Mouse (Mus musculus): ENCODE measurements at regions not wholly inside any gene's neighbourhood (a gene's known extent, or its start where the extent isn't known, plus 50 kb on each side); places are given as distances from the start of the nearest gene placed in this dataset.
A peak's percentile ranks its signal among the peaks of the same experiment; 100 is the strongest.

GRCm38 (mm10) chr7:52317121-52317520 is 301.6 kb upstream of the 1700015G11Rik start:
- DNase-seq (ENCODE audit: low read depth, low spot score), result peak; percentile 1

- DNase-seq (ENCODE audit: low read depth, low spot score), result no peak
These were observed 262.7 kb upstream of the 1700015G11Rik start for GRCm38 (mm10) chr7:52278262-52278661.

DNA sequence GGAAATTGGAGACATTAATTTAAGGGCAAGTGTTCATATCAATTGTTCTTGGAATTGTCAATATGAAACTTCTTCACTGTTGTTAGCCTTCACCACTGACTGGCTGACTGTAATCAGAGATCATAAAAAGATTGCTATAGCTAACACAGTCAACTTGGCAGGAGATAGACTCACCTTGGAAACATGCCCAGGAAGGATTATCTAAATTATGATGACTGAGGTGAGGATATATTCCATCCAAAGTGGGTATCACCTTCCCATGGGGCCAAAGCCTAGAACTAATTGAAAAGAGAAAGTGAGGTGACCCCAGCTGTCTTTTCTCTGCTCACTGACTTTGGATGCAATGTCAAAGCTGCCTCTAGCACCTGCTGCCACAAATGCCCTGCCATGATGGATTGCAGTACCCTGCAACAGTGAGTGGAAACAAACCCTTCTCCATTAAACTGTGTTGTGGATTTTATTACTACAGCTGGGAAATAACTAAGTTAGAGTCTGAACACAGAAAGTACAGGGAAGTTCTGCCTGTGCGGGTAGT is 240.9 kb upstream of the 1700015G11Rik start:
- no peak for DNase-seq (ENCODE audit: low read depth, low spot score)

GRCm38 (mm10) chr7:52252499-52253233 is 237.1 kb upstream of the 1700015G11Rik start:
- no peak for DNase-seq (ENCODE audit: low read depth, low spot score)

All from telencephalon, adult 2 months (tissue).